Mouse (Mus musculus) Patski (cell line): Measurements from ENCODE around the gene Gm10392. TPM values are rescaled to one million over a fixed set of nuclear protein-coding genes. Genes with fewer than 3 reads are reported as not detected.
A peak's percentile ranks its signal among the peaks of the same experiment; 100 is the strongest.

Experiments used
- ATAC-seq: fragments of 100-300 bp; one replicate; pipeline ENCODE4 v1.8.0; 2021
- CTCF ChIA-PET: fragments of 350-600 bp; sonication (Branson Sonifier 250); formaldehyde crosslinking; loops from one replicate; lab custom pipeline; 2022; ENCODE audit warnings: inconsistent platforms; lab: Charles Lee
- POLR2A ChIA-PET: fragments of 350-600 bp; sonication (Branson Sonifier 250); formaldehyde crosslinking; loops from one replicate; lab custom pipeline; 2022; ENCODE audit warnings: antibody characterized with exemption, inconsistent platforms; lab: Charles Lee
- DNase-seq: peaks from one replicate; pipeline ENCODE4 v3.0.0-alpha.2; 2011; ENCODE audit warnings: low read depth, low spot score
- H3K27me3 ChIP-seq: fragments of 371-371 bp; one replicate; pipeline ENCODE4 v1.5.1; 2021
- CTCF ChIP-seq: fragments of 100-300 bp; IDR thresholded peaks from one replicate; pipeline ENCODE4 v1.5.1; 2021
- in situ Hi-C: fragments of 300-500 bp; cut with MboI; formaldehyde crosslinking; loops from 3 replicates; pipeline ENCODE4 v1.11.1; 2018; ENCODE audit warnings: low pct_unique_long_range_greater_than_20kb, mixed read lengths
- polyA plus RNA-seq: library from polyadenylated mRNA; unstranded; gene quantifications from one replicate; pipeline ENCODE4 v1.2.3, GENCODE M21; 2021

Gm10392 gene
- polyA plus RNA-seq, 1 experiment from 2014 or later, result not detected

DNA sequence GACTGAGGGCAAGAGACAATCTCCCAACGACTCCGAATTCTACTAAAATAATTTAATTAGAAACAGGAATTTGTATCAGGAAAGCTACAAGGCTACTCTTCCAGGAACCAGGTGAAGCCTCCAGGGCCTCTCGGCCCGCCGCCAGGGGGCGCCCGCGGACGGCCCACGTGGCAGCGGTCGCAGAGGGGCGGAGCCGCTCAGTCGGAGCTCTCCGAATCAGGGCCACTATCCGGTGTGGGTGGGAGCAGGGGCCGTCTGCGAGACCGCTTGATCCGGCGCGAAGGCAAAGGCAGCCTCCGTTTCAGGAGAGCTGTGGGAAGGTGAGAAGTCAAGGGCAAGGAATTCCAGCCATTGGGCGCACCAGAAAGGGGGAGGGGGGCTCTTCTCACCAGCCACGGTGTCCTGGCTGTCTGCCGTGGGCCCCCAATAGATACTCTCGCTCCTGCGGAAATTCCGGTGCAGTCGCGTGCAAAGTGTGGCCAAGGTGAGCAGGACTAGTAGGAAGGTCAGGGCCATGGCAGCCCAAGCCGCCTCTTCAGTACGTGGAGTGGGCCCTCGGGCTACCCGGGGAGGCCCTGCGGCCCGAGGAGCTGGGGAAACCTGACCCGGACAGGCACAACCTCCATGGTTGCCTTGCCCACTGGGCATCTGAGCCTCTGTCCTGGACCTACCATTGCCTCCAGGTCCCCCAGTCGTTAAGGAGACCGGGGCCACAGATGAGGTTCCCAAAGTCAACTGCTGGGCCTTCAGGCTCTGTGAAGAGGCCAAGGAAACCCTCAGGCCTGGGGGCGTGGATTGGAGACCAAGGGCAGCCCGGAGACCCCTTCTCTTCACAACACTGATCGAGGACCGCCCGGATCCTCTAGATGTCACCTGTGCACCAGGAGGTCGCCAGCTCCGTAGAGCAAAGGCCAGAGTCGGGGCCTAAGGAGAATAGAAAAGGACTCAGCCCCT is 10.7 kb downstream of the Gm10392 start:
- ChIA-PET POLR2A (interaction anchor here (0.9 to 1.4 kb wide), 4 partner anchors 12 to 99 kb away, joined by 3 to 7 read pairs (median 4); partner anchors contain the start of gene Taok1), CTCF (interaction anchor here (0.7 to 2.4 kb wide), 12 partner anchors 8 to 121 kb away, joined by 3 to 12 read pairs (median 4); partner anchors contain the start of gene Gm10392)
- no peaks in the 10 kb centered on the region for H3K27me3 ChIP-seq
- no peak for TF ChIP-seq CTCF
- in situ Hi-C loops, result loop anchor here (25.0 kb wide), 1 partner anchor 304 kb away; no protein-coding TSS in a partner anchor
- no peak for DNase-seq
- peak; percentile 58 for ATAC-seq

DNA sequence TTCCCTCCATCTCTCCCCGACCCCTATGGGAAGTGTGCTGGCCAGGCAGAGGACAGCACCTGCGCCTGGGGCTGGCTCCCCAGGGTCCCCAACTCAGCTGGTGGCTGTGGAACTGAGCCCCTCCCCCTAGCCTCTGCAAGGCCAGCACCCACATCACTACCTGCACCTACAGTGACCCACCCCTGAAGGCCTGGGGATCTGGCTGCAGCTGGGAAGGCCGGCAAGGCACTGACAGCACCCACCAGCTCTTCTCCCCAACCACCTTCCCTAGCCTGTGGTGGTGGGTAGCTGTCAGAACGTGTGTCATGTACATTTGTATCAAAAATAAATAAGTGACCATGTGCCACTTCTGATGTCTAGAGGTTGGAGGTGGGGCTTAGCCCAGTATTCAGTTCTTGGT is 11.6 kb downstream of the Gm10392 start:
- ATAC-seq (no peak), DNase-seq (no peak)
- no peak for TF ChIP-seq CTCF
- ChIA-PET POLR2A (interaction anchor here (0.9 to 1.4 kb wide), 3 partner anchors 11 to 100 kb away, joined by 3 to 4 read pairs (median 3); partner anchors contain the start of gene Taok1), CTCF (interaction anchor here (0.8 to 2.4 kb wide), 7 partner anchors 8 to 122 kb away, joined by 3 to 12 read pairs (median 8); no protein-coding TSS in a partner anchor)
- no peaks in the 10 kb centered on the region for H3K27me3 ChIP-seq
- in situ Hi-C loops, result loop anchor here (25.0 kb wide), 1 partner anchor 305 kb away; no protein-coding TSS in a partner anchor

DNA sequence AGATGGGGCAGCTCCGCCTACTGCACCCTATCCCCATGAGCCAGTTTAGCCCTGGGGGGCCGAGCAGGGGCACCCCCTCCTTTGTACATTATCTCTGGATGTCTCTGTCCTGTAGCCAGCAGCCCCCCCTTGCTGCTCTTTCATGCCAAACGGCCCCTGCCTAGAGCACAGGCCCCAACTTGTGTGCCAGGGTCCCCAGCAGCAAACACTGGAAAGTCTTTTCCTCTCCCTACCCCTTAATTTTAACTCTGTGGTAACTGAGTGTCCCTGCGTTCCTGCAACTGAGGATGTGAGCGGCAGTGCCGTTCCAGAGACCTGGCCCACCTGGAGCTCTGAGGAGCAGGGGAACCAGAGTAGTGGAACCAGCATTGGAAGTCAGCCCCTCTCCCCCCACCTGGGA is 12.1 kb downstream of the Gm10392 start:
- ChIA-PET CTCF (interaction anchor here (1.7 to 2.1 kb wide), 3 partner anchors 10 to 123 kb away, joined by 8 to 12 read pairs (median 9); no protein-coding TSS in a partner anchor), POLR2A (no interaction called here)
- TF ChIP-seq CTCF, result no peak
- ATAC-seq (no peak), DNase-seq (no peak)
- in situ Hi-C loops, result loop anchor here (25.0 kb wide), 1 partner anchor 305 kb away; no protein-coding TSS in a partner anchor
- no peaks in the 10 kb centered on the region for H3K27me3 ChIP-seq

DNA sequence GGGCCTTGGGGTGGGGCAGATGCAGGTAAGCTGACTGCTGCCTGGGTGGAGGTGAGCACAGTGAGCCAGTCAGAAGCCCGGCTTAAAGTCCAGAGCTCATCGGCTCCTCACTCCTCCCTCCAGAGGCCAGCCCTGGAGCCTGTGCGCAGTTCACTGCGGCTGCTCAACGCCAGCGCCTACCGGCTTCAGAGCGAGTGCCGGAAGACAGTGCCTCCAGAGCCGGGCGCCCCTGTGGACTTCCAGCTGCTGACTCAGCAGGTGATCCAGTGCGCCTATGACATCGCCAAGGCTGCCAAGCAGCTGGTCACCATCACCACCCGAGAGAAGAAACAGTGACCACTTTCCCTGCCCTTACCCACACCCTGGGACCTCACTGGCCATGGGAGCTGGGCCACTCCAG is 12.7 kb downstream of the Gm10392 start:
- no peak for TF ChIP-seq CTCF
- ATAC-seq (no peak), DNase-seq (no peak)
- no peaks in the 10 kb centered on the region for H3K27me3 ChIP-seq
- in situ Hi-C loops, result loop anchor here (25.0 kb wide), 1 partner anchor 306 kb away; no protein-coding TSS in a partner anchor
- POLR2A ChIA-PET, result no interaction called here
- CTCF ChIA-PET, result interaction anchor here (3.5 kb wide), 1 partner anchor 15 kb away, joined by 11 read pairs; no protein-coding TSS in a partner anchor

DNA sequence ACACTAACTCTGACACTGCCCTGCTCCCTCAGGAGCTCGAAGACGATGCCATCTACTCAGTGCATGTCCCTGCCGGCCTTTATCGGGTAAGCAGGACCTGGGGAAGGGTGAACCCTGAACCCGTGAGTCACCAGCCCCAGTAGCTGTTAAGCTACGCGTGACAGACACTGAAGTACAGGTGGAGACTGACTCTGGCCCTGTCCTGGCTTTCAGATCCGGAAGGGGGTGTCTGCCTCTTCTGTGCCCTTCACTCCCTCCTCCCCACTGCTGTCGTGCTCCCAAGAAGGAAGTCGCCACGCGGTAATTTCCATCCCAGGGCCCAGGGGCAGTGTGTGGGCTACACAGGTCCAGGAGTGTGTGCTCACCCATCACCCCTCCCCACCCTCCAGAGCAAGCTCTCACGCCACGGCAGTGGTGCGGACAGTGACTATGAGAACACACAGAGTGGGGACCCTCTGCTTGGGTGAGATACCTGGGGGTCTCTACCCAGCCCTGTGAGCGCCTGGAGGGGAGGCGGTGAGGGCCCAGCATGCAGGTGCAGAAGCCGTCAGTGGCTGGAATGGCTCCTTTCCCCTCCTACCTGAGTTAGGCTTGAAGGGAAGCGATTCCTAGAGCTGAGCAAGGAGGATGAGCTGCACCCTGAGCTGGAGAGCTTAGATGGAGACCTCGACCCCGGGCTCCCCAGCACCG is 13.6 kb downstream of the Gm10392 start:
- ChIA-PET POLR2A (no interaction called here), CTCF (interaction anchor here (3.5 kb wide), 1 partner anchor 14 kb away, joined by 11 read pairs; no protein-coding TSS in a partner anchor)
- no peaks in the 10 kb centered on the region for H3K27me3 ChIP-seq
- in situ Hi-C loops, result loop anchor here (25.0 kb wide), 1 partner anchor 307 kb away; no protein-coding TSS in a partner anchor
- ATAC-seq (no peak), DNase-seq (no peak)
- TF ChIP-seq CTCF, result no peak

DNA sequence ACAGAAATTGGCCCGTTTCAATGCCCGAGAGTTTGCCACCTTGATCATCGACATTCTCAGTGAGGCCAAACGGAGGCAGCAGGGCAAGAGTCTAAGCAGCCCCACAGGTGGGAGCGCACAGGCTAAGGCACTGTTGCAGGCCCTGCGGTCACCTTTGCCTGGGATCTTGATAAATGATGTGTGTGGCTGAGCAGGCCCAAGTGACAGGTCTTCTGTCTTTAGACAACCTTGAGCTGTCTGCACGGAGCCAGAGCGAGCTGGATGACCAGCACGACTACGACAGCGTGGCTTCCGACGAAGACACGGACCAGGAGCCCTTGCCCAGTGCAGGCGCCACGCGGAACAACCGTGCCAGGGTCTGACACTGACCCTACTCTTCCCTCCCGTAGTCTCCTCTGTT is 14.6 kb downstream of the Gm10392 start:
- POLR2A ChIA-PET, result no interaction called here
- no peak for DNase-seq
- CTCF ChIA-PET, result interaction anchor here (3.5 kb wide), 1 partner anchor 13 kb away, joined by 11 read pairs; no protein-coding TSS in a partner anchor
- in situ Hi-C loops, result loop anchor here (25.0 kb wide), 1 partner anchor 308 kb away; no protein-coding TSS in a partner anchor
- TF ChIP-seq CTCF, result no peak
- no peaks in the 10 kb centered on the region for H3K27me3 ChIP-seq
- ATAC-seq, result no peak

DNA sequence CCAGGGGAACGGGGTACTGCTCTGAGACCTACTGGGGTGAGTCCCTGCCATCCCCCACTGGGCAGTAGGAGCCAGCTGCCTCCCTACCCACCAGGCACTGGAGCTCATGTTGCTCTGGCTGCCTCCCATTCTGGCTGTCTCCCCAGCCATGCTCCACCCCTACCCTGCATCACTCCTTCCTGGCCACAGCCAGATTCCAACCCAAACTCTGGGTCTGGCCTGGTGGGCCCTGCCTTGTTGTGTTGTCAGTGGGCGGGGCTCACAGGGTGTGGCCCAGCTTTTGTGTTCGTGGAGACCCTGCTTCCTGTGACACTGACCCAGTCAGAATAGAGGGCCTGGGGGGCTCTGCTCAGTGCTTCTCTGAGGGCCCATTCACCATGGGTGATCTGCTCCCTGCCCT is 15.5 kb downstream of the Gm10392 start:
- ATAC-seq (no peak), DNase-seq (no peak)
- ChIA-PET CTCF (interaction anchor here (3.5 kb wide), 1 partner anchor 12 kb away, joined by 11 read pairs; no protein-coding TSS in a partner anchor), POLR2A (interaction anchor here (0.7 to 1.2 kb wide), 2 partner anchors 9 to 317 kb away, joined by 3 to 4 read pairs; no protein-coding TSS in a partner anchor)
- in situ Hi-C loops, result loop anchor here (25.0 kb wide), 1 partner anchor 309 kb away; no protein-coding TSS in a partner anchor
- TF ChIP-seq CTCF, result no peak
- no peaks in the 10 kb centered on the region for H3K27me3 ChIP-seq

DNA sequence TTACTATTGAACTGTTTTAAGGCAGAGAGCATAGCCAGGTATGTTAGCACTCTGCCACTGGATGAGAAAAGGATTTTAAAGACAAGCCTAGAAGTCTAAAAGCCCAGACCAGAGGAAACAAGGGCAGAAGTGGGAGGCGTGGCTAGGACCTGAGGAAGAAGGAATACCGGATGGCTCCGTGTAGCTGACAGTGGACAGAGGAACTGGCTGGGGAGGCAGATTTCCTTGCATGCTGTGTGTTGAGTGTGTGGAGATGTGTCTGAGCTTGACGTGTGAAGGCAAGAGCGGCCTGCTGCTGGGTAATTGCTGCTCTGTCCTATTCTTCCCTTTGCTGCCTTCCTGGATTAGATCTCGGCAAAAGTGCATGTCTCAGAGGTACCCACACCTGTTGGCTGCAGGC is 16.5 kb downstream of the Gm10392 start:
- no peak for ATAC-seq
- ChIA-PET POLR2A (interaction anchor here (1.2 kb wide), 1 partner anchor 10 kb away, joined by 4 read pairs; no protein-coding TSS in a partner anchor), CTCF (interaction anchor here (1.8 to 3.8 kb wide), 2 partner anchors 36 to 185 kb away, joined by 5 to 18 read pairs; no protein-coding TSS in a partner anchor)
- in situ Hi-C loops, result loop anchor here (25.0 kb wide), 1 partner anchor 310 kb away; no protein-coding TSS in a partner anchor
- H3K27me3 ChIP-seq, result no peaks in the 10 kb centered on the region
- no peak for TF ChIP-seq CTCF
- no peak for DNase-seq

DNA sequence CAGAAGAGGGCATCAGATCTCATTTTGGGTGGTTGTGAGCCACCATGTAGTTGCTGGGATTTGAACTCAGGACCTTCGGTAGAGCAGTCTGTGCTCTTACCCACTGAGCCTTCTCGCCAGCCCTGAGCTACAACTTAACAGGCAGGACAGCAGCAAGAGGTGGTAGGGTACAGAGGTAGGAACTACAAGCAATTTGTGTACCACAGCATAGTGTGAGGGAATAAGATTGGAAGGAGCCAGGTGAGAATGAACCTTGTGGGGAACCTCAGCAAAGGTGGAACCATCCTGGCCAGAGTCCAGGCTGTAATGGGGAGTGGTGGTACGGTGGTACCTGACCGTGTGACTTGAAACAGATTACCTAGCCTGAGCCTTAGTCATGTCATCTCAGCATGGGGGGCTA is 17.0 kb downstream of the Gm10392 start:
- POLR2A ChIA-PET, result interaction anchor here (0.7 to 1.4 kb wide), 2 partner anchors 11 to 845 kb away, joined by 4 to 6 read pairs; no protein-coding TSS in a partner anchor
- H3K27me3 ChIP-seq, result no peaks in the 10 kb centered on the region
- ATAC-seq (no peak), DNase-seq (no peak)
- in situ Hi-C loops, result loop anchor here (25.0 kb wide), 1 partner anchor 310 kb away; no protein-coding TSS in a partner anchor
- CTCF ChIA-PET, result interaction anchor here (0.9 to 3.8 kb wide), 7 partner anchors 9 to 184 kb away, joined by 3 to 18 read pairs (median 5); partner anchors contain the start of gene Ankrd13b
- TF ChIP-seq CTCF, result no peak
